Mouse (Mus musculus) small intestine, adult 2 months (tissue): Measurements from ENCODE around the gene Hoxb3.

Source experiments
- CTCF ChIP-seq: fragments of 200-500 bp; IDR thresholded peaks from 2 replicates; pipeline ENCODE4 v1.5.1; 2012; ENCODE audit warnings: low read depth, mild to moderate bottlenecking, control low read depth, inconsistent platforms, low read length, moderate library complexity, mixed read lengths; ENCODE audit not compliant: insufficient replicate concordance, insufficient read length; ENCODE audit errors: extremely low read depth
- POLR2A ChIP-seq: fragments of 200-500 bp; IDR thresholded peaks from 2 replicates; pipeline ENCODE4 v1.6.1; 2012; ENCODE audit warnings: low read depth, mild to moderate bottlenecking, control low read depth, inconsistent platforms, low read length, moderate library complexity

DNA sequence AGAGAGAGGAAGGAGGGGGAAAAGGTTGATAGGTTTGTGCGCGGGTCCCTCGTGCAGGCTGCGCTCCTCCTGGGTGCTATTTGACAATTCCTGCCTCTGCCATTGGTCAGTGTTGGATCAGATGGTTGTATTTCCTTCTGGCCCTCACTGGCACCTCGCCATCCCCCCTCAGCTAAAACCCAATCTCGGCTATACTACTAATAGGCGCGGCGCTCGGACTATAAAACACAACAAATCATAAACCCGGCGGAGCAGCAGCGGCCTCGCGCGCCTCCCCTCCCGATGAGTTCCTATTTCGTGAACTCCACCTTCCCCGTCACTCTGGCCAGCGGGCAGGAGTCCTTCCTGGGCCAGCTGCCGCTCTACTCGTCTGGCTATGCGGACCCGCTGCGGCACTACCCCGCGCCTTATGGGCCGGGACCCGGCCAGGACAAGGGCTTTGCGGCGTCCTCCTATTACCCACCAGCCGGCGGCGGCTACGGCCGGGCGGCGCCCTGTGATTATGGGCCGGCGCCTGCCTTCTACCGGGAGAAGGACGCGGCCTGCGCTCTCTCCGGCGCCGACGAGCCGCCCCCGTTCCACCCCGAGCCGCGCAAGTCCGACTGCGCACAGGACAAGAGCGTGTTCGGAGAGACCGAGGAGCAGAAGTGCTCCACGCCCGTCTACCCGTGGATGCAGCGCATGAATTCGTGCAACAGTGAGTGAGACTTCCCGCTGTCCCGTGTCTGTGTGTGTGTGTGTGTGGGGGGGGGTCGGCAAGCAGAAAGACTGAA is 24.0 kb upstream of the Hoxb3 start:
- TF ChIP-seq CTCF (no peak), POLR2A (no peak)
